Mouse (Mus musculus) limb, embryonic 13.5 days (tissue): ENCODE measurements at regions not wholly inside any gene's neighbourhood (a gene's known extent, or its start where the extent isn't known, plus 50 kb on each side); places are given as distances from the start of the nearest gene placed in this dataset.

Source experiments
- ATAC-seq: fragments of 200-750 bp; cut with Nextera tagmentation; 2 replicates; pipeline ENCODE4 v1.8.0; 2017; ENCODE audit warnings: low read depth, moderate number of reproducible peaks, moderate TSS enrichment; ENCODE audit not compliant: low FRiP score
- H3K27ac ChIP-seq: fragments of 300-500 bp; sonication (generic); 2 replicates; pipeline ENCODE4 v1.5.1; 2015; ENCODE audit warnings: inconsistent platforms, mild to moderate bottlenecking, moderate library complexity
- H3K27me3 ChIP-seq: fragments of 300-500 bp; sonication (generic); 2 replicates; pipeline ENCODE4 v1.6.1; 2015; ENCODE audit warnings: mild to moderate bottlenecking, inconsistent platforms
- H3K36me3 ChIP-seq: fragments of 300-500 bp; sonication (generic); 2 replicates; pipeline ENCODE4 v1.6.1; 2015; ENCODE audit warnings: inconsistent platforms, mild to moderate bottlenecking, moderate library complexity
- H3K4me1 ChIP-seq: fragments of 300-500 bp; sonication (generic); 2 replicates; pipeline ENCODE4 v1.6.1; 2015; ENCODE audit warnings: inconsistent platforms
- H3K4me2 ChIP-seq: fragments of 300-500 bp; sonication (generic); replicated peaks from 2 replicates; pipeline ENCODE4 v1.6.1; 2015; ENCODE audit warnings: inconsistent platforms, mild to moderate bottlenecking, moderate library complexity
- H3K4me3 ChIP-seq: fragments of 300-500 bp; sonication (generic); 2 replicates; pipeline ENCODE4 v1.5.1; 2015; ENCODE audit warnings: moderate library complexity, mild to moderate bottlenecking, inconsistent platforms
- H3K9ac ChIP-seq: fragments of 300-500 bp; sonication (generic); 2 replicates; pipeline ENCODE4 v1.6.1; 2015; ENCODE audit warnings: mild to moderate bottlenecking, inconsistent platforms
- H3K9me3 ChIP-seq: fragments of 300-500 bp; sonication (generic); 2 replicates; pipeline ENCODE4 v1.6.1; 2016; ENCODE audit warnings: inconsistent platforms
- WGBS: fragments of 180-500 bp; shearing (Covaris S2); methylation state at CpG from one replicate; pipeline ENCODE4 v1.1.7; 2015; 5-methylcytosine and 5-hydroxymethylcytosine counted together

- no peaks in the 10 kb centered on the region for H3K4me1 ChIP-seq
- no peak overlapping the region for H3K4me3 ChIP-seq
- no peaks in the 10 kb centered on the region for H3K27me3 ChIP-seq
- no peak for ATAC-seq
- H3K9ac ChIP-seq, result no peak overlapping the region
- no peaks in the 10 kb centered on the region for H3K36me3 ChIP-seq
- no peak overlapping the region for H3K4me2 ChIP-seq
- H3K9me3 ChIP-seq, result peaks cover 5% of the 10 kb centered on the region; the same call in 1 of the 2 replicates
- 80% methylated on average over 5 of the region's 5 CpGs for WGBS
- H3K27ac ChIP-seq, result no peak overlapping the region
Measured at GRCm38 (mm10) chr3:139897894-139898293, 692.4 kb downstream of the Stpg2 start.

GRCm38 (mm10) chr3:139899213-139899612 is 693.7 kb downstream of the Stpg2 start:
- no peak overlapping the region for H3K4me2 ChIP-seq
- H3K27me3 ChIP-seq, result no peaks in the 10 kb centered on the region
- H3K27ac ChIP-seq, result no peak overlapping the region
- H3K4me1 ChIP-seq, result no peaks in the 10 kb centered on the region
- H3K4me3 ChIP-seq, result no peak overlapping the region
- no peak for ATAC-seq
- H3K9ac ChIP-seq, result no peak overlapping the region
- peaks cover 8% of the 10 kb centered on the region; the same call in 1 of the 2 replicates for H3K9me3 ChIP-seq
- 25% methylated on average over 5 of the region's 5 CpGs for WGBS
- no peaks in the 10 kb centered on the region for H3K36me3 ChIP-seq

GRCm38 (mm10) chr3:139913639-139914330 is 708.3 kb downstream of the Stpg2 start:
- Histone ChIP-seq H3K4me1 (no peaks in the 10 kb centered on the region), H3K4me2 (no peak overlapping the region), H3K27ac (no peak overlapping the region), H3K4me3 (no peak overlapping the region), H3K36me3 (no peaks in the 10 kb centered on the region), H3K9me3 (no peaks in the 10 kb centered on the region), H3K9ac (no peak overlapping the region), H3K27me3 (no peaks in the 10 kb centered on the region)
- 74% methylated on average over 2 of the region's 2 CpGs for WGBS
- no peak for ATAC-seq

- Histone ChIP-seq H3K4me1 (no peaks in the 10 kb centered on the region), H3K36me3 (no peaks in the 10 kb centered on the region), H3K27ac (no peak overlapping the region), H3K4me2 (no peak overlapping the region), H3K9ac (no peak overlapping the region), H3K4me3 (no peak overlapping the region), H3K27me3 (no peaks in the 10 kb centered on the region), H3K9me3 (no peaks in the 10 kb centered on the region)
- 70% methylated on average over 3 of the region's 3 CpGs for WGBS
- no peak for ATAC-seq
Measured at GRCm38 (mm10) chr3:139922267-139922666, 716.8 kb downstream of the Stpg2 start.

GRCm38 (mm10) chr3:139933039-139933438 is 727.5 kb downstream of the Stpg2 start:
- Histone ChIP-seq H3K4me3 (no peak overlapping the region), H3K9me3 (0 out of 2 replicates have a peak, but pooled peaks cover 5% of the 10 kb centered on the region), H3K27ac (no peak overlapping the region), H3K4me1 (no peaks in the 10 kb centered on the region), H3K4me2 (no peak overlapping the region), H3K36me3 (no peaks in the 10 kb centered on the region), H3K9ac (no peak overlapping the region), H3K27me3 (no peaks in the 10 kb centered on the region)
- 32% methylated on average over 4 of the region's 4 CpGs for WGBS
- no peak for ATAC-seq

GRCm38 (mm10) chr3:139946209-139946608 is 740.7 kb downstream of the Stpg2 start:
- Histone ChIP-seq H3K36me3 (no peaks in the 10 kb centered on the region), H3K27me3 (no peaks in the 10 kb centered on the region), H3K27ac (no peak overlapping the region), H3K4me1 (no peaks in the 10 kb centered on the region), H3K9ac (no peak overlapping the region), H3K4me2 (no peak overlapping the region), H3K9me3 (no peaks in the 10 kb centered on the region), H3K4me3 (no peak overlapping the region)
- ATAC-seq, result no peak
- 83% methylated on average over 2 of the region's 2 CpGs for WGBS

GRCm38 (mm10) chr3:139947247-139947646 is 741.8 kb downstream of the Stpg2 start:
- no peak overlapping the region for H3K9ac ChIP-seq
- H3K36me3 ChIP-seq, result no peaks in the 10 kb centered on the region
- no peaks in the 10 kb centered on the region for H3K4me1 ChIP-seq
- ATAC-seq, result no peak
- H3K9me3 ChIP-seq, result no peaks in the 10 kb centered on the region
- H3K27me3 ChIP-seq, result no peaks in the 10 kb centered on the region
- H3K27ac ChIP-seq, result no peak overlapping the region
- 68% methylated on average over 4 of the region's 4 CpGs for WGBS
- no peak overlapping the region for H3K4me3 ChIP-seq
- H3K4me2 ChIP-seq, result no peak overlapping the region

GRCm38 (mm10) chr3:139949096-139949495 is 743.6 kb downstream of the Stpg2 start:
- Histone ChIP-seq H3K36me3 (no peaks in the 10 kb centered on the region), H3K27ac (no peak overlapping the region)
- WGBS, result 70% methylated on average over 4 of the region's 4 CpGs

GRCm38 (mm10) chr3:139950016-139950705 is 744.7 kb downstream of the Stpg2 start:
- Histone ChIP-seq H3K9ac (no peak overlapping the region), H3K27me3 (no peaks in the 10 kb centered on the region), H3K27ac (no peak overlapping the region), H3K9me3 (no peaks in the 10 kb centered on the region), H3K4me2 (no peak overlapping the region), H3K4me1 (no peaks in the 10 kb centered on the region), H3K4me3 (no peak overlapping the region), H3K36me3 (no peaks in the 10 kb centered on the region)
- WGBS, result 83% methylated on average over 8 of the region's 8 CpGs
- no peak for ATAC-seq

More at GRCm38 (mm10) chr3:139949096-139949495, 743.6 kb downstream of the Stpg2 start:
- H3K4me1 ChIP-seq, result no peaks in the 10 kb centered on the region
- H3K4me2 ChIP-seq, result no peak overlapping the region
- no peak overlapping the region for H3K9ac ChIP-seq
- H3K27me3 ChIP-seq, result no peaks in the 10 kb centered on the region
- H3K9me3 ChIP-seq, result no peaks in the 10 kb centered on the region
- no peak for ATAC-seq
- H3K4me3 ChIP-seq, result no peak overlapping the region

- no peak overlapping the region for H3K27ac ChIP-seq
- H3K9ac ChIP-seq, result no peak overlapping the region
- H3K9me3 ChIP-seq, result no peaks in the 10 kb centered on the region
- H3K4me3 ChIP-seq, result no peak overlapping the region
- no peak for ATAC-seq
- no peak overlapping the region for H3K4me2 ChIP-seq
- no peaks in the 10 kb centered on the region for H3K4me1 ChIP-seq
- H3K36me3 ChIP-seq, result no peaks in the 10 kb centered on the region
- no peaks in the 10 kb centered on the region for H3K27me3 ChIP-seq
- 89% methylated on average over 8 of the region's 8 CpGs for WGBS
Measured at GRCm38 (mm10) chr3:139951516-139951915, 746.0 kb downstream of the Stpg2 start.

GRCm38 (mm10) chr3:139978172-139978571 is 772.7 kb downstream of the Stpg2 start:
- no peak overlapping the region for H3K9ac ChIP-seq
- no peaks in the 10 kb centered on the region for H3K9me3 ChIP-seq
- ATAC-seq, result 0 out of 2 replicates have a peak, but pooled peaks have one; percentile 72
- H3K4me2 ChIP-seq, result no peak overlapping the region
- H3K4me1 ChIP-seq, result no peaks in the 10 kb centered on the region
- no peaks in the 10 kb centered on the region for H3K27me3 ChIP-seq
- no peak overlapping the region for H3K4me3 ChIP-seq
- H3K27ac ChIP-seq, result no peak overlapping the region
- no peaks in the 10 kb centered on the region for H3K36me3 ChIP-seq
- WGBS, result 17% methylated on average over 1 of the region's 1 CpGs

GRCm38 (mm10) chr3:139985830-139986481 is 780.5 kb downstream of the Stpg2 start:
- no peaks in the 10 kb centered on the region for H3K27me3 ChIP-seq
- no peaks in the 10 kb centered on the region for H3K36me3 ChIP-seq
- no peak overlapping the region for H3K4me3 ChIP-seq
- H3K27ac ChIP-seq, result no peak overlapping the region
- no peaks in the 10 kb centered on the region for H3K4me1 ChIP-seq
- WGBS, result 43% methylated on average over 4 of the region's 4 CpGs
- no peak for ATAC-seq
- no peaks in the 10 kb centered on the region for H3K9me3 ChIP-seq
- no peak overlapping the region for H3K9ac ChIP-seq
- H3K4me2 ChIP-seq, result no peak overlapping the region
